Mouse (Mus musculus): ENCODE results near the gene Panx1. TPM values are rescaled to one million over a fixed set of nuclear protein-coding genes. Genes with fewer than 3 reads are reported as not detected.

Gene Panx1
- polyA plus RNA-seq, 1 experiment from 2014 or later: 243 TPM

- ATAC-seq (ENCODE audit: low FRiP score, low TSS enrichment): no peak
- Histone ChIP-seq H3K27me3 (ENCODE audit: control insufficient read depth, insufficient read depth, low read length) (no peaks in the 10 kb centered on the region), H3K4me3 (replicated peaks; ENCODE audit: low read depth, low read length) (no peak overlapping the region), H3K4me2 (ENCODE audit: low read length) (no peak overlapping the region), H3K9ac (replicated peaks; ENCODE audit: low read length) (no peak overlapping the region), H3K4me1 (ENCODE audit: control insufficient read depth, insufficient read depth, low read length) (no peaks in the 10 kb centered on the region), H3K27ac (replicated peaks; ENCODE audit: low read depth, low read length) (no peak overlapping the region), H3K9me3 (ENCODE audit: control insufficient read depth, low read length) (no peaks in the 10 kb centered on the region), H3K36me3 (ENCODE audit: control insufficient read depth, insufficient read depth, low read length) (no peaks in the 10 kb centered on the region)
- 79% methylated on average over 1 of the region's 1 CpGs for WGBS
- DNase-seq: no peak
Measured at GRCm38 (mm10) chr9:14995525-14995924, 49.8 kb downstream of the Panx1 start.

- no peaks in the 10 kb centered on the region for H3K9me3 ChIP-seq (ENCODE audit: control insufficient read depth, low read length)
- 98% methylated on average over 1 of the region's 1 CpGs for WGBS
- DNase-seq: no peak
- no peaks in the 10 kb centered on the region for H3K27me3 ChIP-seq (ENCODE audit: control insufficient read depth, insufficient read depth, low read length)
- H3K27ac ChIP-seq (replicated peaks; ENCODE audit: low read depth, low read length): no peak overlapping the region
- no peaks in the 10 kb centered on the region for H3K4me1 ChIP-seq (ENCODE audit: control insufficient read depth, insufficient read depth, low read length)
- no peak overlapping the region for H3K4me2 ChIP-seq (ENCODE audit: low read length)
- H3K36me3 ChIP-seq (ENCODE audit: control insufficient read depth, insufficient read depth, low read length): no peaks in the 10 kb centered on the region
- no peak for ATAC-seq (ENCODE audit: low FRiP score, low TSS enrichment)
- H3K4me3 ChIP-seq (replicated peaks; ENCODE audit: low read depth, low read length): no peak overlapping the region
- H3K9ac ChIP-seq (replicated peaks; ENCODE audit: low read length): no peak overlapping the region
Measured at GRCm38 (mm10) chr9:14988606-14989293, 56.5 kb downstream of the Panx1 start.

- no peak for ATAC-seq (ENCODE audit: low FRiP score, low TSS enrichment)
Measured at GRCm38 (mm10) chr9:14983141-14983540, 62.1 kb downstream of the Panx1 start.

DNA sequence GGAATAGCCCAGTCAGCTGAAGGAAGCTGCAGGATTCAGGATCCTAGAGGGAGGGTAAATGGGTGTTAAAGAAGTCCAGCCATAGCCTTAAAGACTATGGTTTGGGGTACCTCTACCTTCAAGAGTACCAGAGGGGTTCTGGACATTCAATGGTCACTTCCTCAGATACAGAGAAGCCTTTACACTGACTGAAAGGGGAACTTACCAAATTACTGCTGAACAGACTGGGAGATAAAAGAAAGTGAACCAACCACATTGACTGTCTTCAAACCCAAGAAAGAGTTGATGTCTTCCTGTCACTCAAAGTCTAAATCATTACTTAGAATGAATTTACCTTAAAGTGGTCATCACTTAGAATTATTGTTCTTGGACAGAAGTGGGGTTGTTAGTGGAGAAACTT is 62.6 kb downstream of the Panx1 start:
- Histone ChIP-seq H3K9ac (replicated peaks; ENCODE audit: low read length) (no peak overlapping the region), H3K27ac (replicated peaks; ENCODE audit: low read depth, low read length) (no peak overlapping the region), H3K4me2 (ENCODE audit: low read length) (no peak overlapping the region), H3K4me1 (ENCODE audit: control insufficient read depth, insufficient read depth, low read length) (no peaks in the 10 kb centered on the region), H3K9me3 (ENCODE audit: control insufficient read depth, low read length) (no peaks in the 10 kb centered on the region), H3K4me3 (replicated peaks; ENCODE audit: low read depth, low read length) (no peak overlapping the region), H3K27me3 (ENCODE audit: control insufficient read depth, insufficient read depth, low read length) (no peaks in the 10 kb centered on the region), H3K36me3 (ENCODE audit: control insufficient read depth, insufficient read depth, low read length) (no peaks in the 10 kb centered on the region)
- ATAC-seq (ENCODE audit: low FRiP score, low TSS enrichment) (no peak), DNase-seq (no peak)

More at GRCm38 (mm10) chr9:14983141-14983540, 62.1 kb downstream of the Panx1 start:
- Histone ChIP-seq H3K27me3 (ENCODE audit: control insufficient read depth, insufficient read depth, low read length) (no peaks in the 10 kb centered on the region), H3K36me3 (ENCODE audit: control insufficient read depth, insufficient read depth, low read length) (no peaks in the 10 kb centered on the region), H3K4me3 (replicated peaks; ENCODE audit: low read depth, low read length) (no peak overlapping the region), H3K9me3 (ENCODE audit: control insufficient read depth, low read length) (no peaks in the 10 kb centered on the region), H3K4me1 (ENCODE audit: control insufficient read depth, insufficient read depth, low read length) (no peaks in the 10 kb centered on the region), H3K4me2 (ENCODE audit: low read length) (no peak overlapping the region), H3K27ac (replicated peaks; ENCODE audit: low read depth, low read length) (no peak overlapping the region), H3K9ac (replicated peaks; ENCODE audit: low read length) (no peak overlapping the region)
- DNase-seq: no peak
- WGBS: 70% methylated on average over 3 of the region's 3 CpGs

DNA sequence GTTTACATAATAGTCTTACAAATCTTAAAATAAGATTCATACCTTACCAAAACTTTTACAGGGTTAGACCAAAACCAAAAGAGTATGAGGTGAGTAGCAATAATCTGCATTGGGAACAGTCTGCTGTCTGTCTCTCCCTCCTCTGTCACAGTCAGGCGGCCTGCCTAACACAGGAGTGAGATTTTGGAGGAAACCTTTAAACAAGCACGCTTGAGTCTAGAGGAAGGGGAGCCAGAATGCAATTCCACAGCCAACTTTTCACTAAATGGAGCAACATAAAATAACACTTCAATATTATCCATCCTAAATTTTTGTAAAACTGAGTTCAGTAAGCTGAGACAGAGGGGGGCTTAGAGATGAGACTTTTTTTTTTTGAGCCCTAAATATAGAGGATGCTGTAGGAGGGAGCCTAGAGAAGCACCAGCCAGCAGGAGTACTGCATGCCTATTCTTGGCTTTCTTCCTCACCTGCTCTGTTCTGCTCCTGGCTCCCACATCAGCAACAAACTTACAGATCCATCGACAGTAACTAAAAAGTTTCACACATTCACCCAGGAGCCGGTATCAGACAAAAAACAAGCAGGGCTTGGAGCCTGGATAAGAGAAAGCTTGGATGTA is 63.6 kb downstream of the Panx1 start:
- WGBS: 89% methylated on average over 4 of the region's 4 CpGs
- H3K36me3 ChIP-seq (ENCODE audit: control insufficient read depth, insufficient read depth, low read length): no peaks in the 10 kb centered on the region
- no peak overlapping the region for H3K27ac ChIP-seq (replicated peaks; ENCODE audit: low read depth, low read length)
- no peaks in the 10 kb centered on the region for H3K27me3 ChIP-seq (ENCODE audit: control insufficient read depth, insufficient read depth, low read length)
- no peaks in the 10 kb centered on the region for H3K9me3 ChIP-seq (ENCODE audit: control insufficient read depth, low read length)
- H3K9ac ChIP-seq (replicated peaks; ENCODE audit: low read length): no peak overlapping the region
- ATAC-seq (ENCODE audit: low FRiP score, low TSS enrichment) (no peak), DNase-seq (no peak)
- H3K4me1 ChIP-seq (ENCODE audit: control insufficient read depth, insufficient read depth, low read length): no peaks in the 10 kb centered on the region
- H3K4me3 ChIP-seq (replicated peaks; ENCODE audit: low read depth, low read length): no peak overlapping the region
- H3K4me2 ChIP-seq (ENCODE audit: low read length): no peak overlapping the region

DNA sequence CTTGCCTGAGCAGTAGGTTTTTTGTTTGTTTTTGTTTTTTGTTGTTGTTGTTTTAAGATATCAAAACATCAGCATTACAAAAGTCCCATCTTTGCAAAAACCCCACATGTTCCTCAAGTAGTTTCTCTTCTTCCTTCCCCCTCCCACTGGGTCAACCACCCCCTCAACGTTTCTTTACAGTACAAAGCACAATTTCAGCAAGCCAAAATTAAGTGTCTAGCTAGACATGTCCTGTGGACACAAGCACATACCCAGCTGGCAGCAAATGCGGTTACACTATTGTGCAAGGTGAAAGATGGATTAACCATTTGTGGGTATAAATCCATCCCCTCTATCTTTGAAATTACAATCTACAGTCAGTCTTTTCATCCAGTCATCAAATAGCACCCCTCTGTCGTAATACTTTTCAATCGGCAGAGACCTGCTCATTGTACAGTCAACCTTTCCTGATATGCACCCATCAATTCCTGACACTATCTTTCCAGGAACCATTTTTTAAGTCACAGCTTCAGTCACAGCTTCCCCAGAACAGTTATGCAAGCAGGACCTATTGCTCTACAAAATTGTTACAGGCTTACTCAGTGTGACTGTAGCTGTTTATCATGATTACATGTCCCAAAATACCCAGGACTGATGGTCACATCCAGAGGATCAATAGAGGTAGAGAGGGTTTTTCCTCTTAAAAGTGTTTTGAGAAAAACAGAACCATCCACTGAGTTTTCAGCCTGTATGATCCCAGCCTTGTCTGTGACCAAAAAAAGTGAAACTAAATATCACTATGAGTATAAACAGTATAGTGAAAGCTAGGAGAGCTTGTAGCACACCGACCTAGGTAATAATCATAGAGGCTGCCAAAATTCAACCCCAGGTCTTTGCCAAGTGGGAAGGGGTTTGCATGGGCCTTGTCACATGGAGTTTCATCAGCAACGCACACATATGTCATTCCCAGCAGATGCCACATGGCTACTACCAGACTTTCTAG is 70.7 kb downstream of the Panx1 start:
- Histone ChIP-seq H3K27ac (replicated peaks; ENCODE audit: low read depth, low read length) (no peak overlapping the region), H3K4me1 (ENCODE audit: control insufficient read depth, insufficient read depth, low read length) (no peaks in the 10 kb centered on the region), H3K9ac (replicated peaks; ENCODE audit: low read length) (no peak overlapping the region), H3K9me3 (ENCODE audit: control insufficient read depth, low read length) (no peaks in the 10 kb centered on the region), H3K27me3 (ENCODE audit: control insufficient read depth, insufficient read depth, low read length) (no peaks in the 10 kb centered on the region), H3K4me3 (replicated peaks; ENCODE audit: low read depth, low read length) (no peak overlapping the region), H3K36me3 (ENCODE audit: control insufficient read depth, insufficient read depth, low read length) (no peaks in the 10 kb centered on the region), H3K4me2 (ENCODE audit: low read length) (no peak overlapping the region)
- ATAC-seq (ENCODE audit: low FRiP score, low TSS enrichment): no peak
- WGBS: 87% methylated on average over 6 of the region's 6 CpGs
- DNase-seq: no peak

- Histone ChIP-seq H3K4me2 (ENCODE audit: low read length) (no peak overlapping the region), H3K9ac (replicated peaks; ENCODE audit: low read length) (no peak overlapping the region), H3K9me3 (ENCODE audit: control insufficient read depth, low read length) (no peaks in the 10 kb centered on the region), H3K27ac (replicated peaks; ENCODE audit: low read depth, low read length) (no peak overlapping the region), H3K36me3 (ENCODE audit: control insufficient read depth, insufficient read depth, low read length) (no peaks in the 10 kb centered on the region), H3K4me3 (replicated peaks; ENCODE audit: low read depth, low read length) (no peak overlapping the region), H3K4me1 (ENCODE audit: control insufficient read depth, insufficient read depth, low read length) (no peaks in the 10 kb centered on the region), H3K27me3 (ENCODE audit: control insufficient read depth, insufficient read depth, low read length) (no peaks in the 10 kb centered on the region)
- DNase-seq: no peak
- 87% methylated on average over 7 of the region's 7 CpGs for WGBS
- ATAC-seq (ENCODE audit: low FRiP score, low TSS enrichment): no peak
Measured at GRCm38 (mm10) chr9:14973762-14974161, 71.5 kb downstream of the Panx1 start.

GRCm38 (mm10) chr9:14970805-14971525 is 74.3 kb downstream of the Panx1 start:
- 80% methylated on average over 3 of the region's 3 CpGs for WGBS
- Histone ChIP-seq H3K36me3 (ENCODE audit: control insufficient read depth, insufficient read depth, low read length) (no peaks in the 10 kb centered on the region), H3K4me3 (replicated peaks; ENCODE audit: low read depth, low read length) (no peak overlapping the region), H3K4me2 (ENCODE audit: low read length) (no peak overlapping the region), H3K9ac (replicated peaks; ENCODE audit: low read length) (no peak overlapping the region), H3K27ac (replicated peaks; ENCODE audit: low read depth, low read length) (no peak overlapping the region), H3K9me3 (ENCODE audit: control insufficient read depth, low read length) (no peaks in the 10 kb centered on the region), H3K27me3 (ENCODE audit: control insufficient read depth, insufficient read depth, low read length) (no peaks in the 10 kb centered on the region), H3K4me1 (ENCODE audit: control insufficient read depth, insufficient read depth, low read length) (no peaks in the 10 kb centered on the region)
- no peak for DNase-seq
- ATAC-seq (ENCODE audit: low FRiP score, low TSS enrichment): no peak
